Mouse (Mus musculus): ENCODE results near the gene Bean1.

GRCm38 (mm10) chr8:104171050-104171620, 893 bp downstream of the Bean1 start:
- TF ChIP-seq CTCF (IDR thresholded peaks at IDR 0.05; ENCODE audit: low read depth) (no peak), EP300 (IDR thresholded peaks at IDR 0.05; ENCODE audit: low read depth) (no peak)

Measured in liver, embryonic 14.5 days (tissue).